Mouse (Mus musculus) intestine, embryonic 16.5 days (tissue): Measurements from ENCODE around the gene Gm20458. TPM values are rescaled to one million over a fixed set of nuclear protein-coding genes. Genes with fewer than 3 reads are reported as not detected.

Experiments
- ATAC-seq: fragments of 200-750 bp; cut with Nextera tagmentation; 2 replicates; pipeline ENCODE4 v1.8.0; 2017; ENCODE audit warnings: moderate TSS enrichment, moderate library complexity
- H3K27ac ChIP-seq: fragments of 300-500 bp; sonication (generic); 2 replicates; pipeline ENCODE4 v1.5.1; 2014; ENCODE audit warnings: mild to moderate bottlenecking, low read length
- H3K27me3 ChIP-seq: fragments of 300-500 bp; sonication (generic); replicated peaks from 2 replicates; pipeline ENCODE4 v1.6.1; 2014; ENCODE audit warnings: low read length, control low read depth, mixed read lengths; ENCODE audit not compliant: control insufficient read depth, insufficient read depth
- H3K36me3 ChIP-seq: fragments of 300-500 bp; sonication (generic); 2 replicates; pipeline ENCODE4 v1.6.1; 2014; ENCODE audit warnings: low read length, control low read depth; ENCODE audit not compliant: control insufficient read depth, insufficient read depth
- H3K4me1 ChIP-seq: fragments of 300-500 bp; sonication (generic); 2 replicates; pipeline ENCODE4 v1.6.1; 2014; ENCODE audit warnings: low read length, control low read depth, mixed read lengths; ENCODE audit not compliant: control insufficient read depth, insufficient read depth
- H3K4me2 ChIP-seq: fragments of 300-500 bp; sonication (generic); 2 replicates; pipeline ENCODE4 v1.6.1; 2014; ENCODE audit warnings: low read depth, low read length, control low read depth
- H3K4me3 ChIP-seq: fragments of 300-500 bp; sonication (generic); 2 replicates; pipeline ENCODE4 v1.5.1; 2014; ENCODE audit warnings: mild to moderate bottlenecking, low read length
- H3K9ac ChIP-seq: fragments of 300-500 bp; sonication (generic); 2 replicates; pipeline ENCODE4 v1.6.1; 2014; ENCODE audit warnings: low read depth, low read length
- H3K9me3 ChIP-seq: fragments of 300-500 bp; sonication (generic); 2 replicates; pipeline ENCODE4 v1.6.1; 2016; ENCODE audit warnings: low read length, control low read depth; ENCODE audit not compliant: control insufficient read depth
- WGBS: fragments of 180-500 bp; shearing (Covaris S2); extraction: QIAGEN DNeasy Blood & Tissue Kit; methylation state at CpG from one replicate; pipeline ENCODE4 v1.1.7; 2014; 5-methylcytosine and 5-hydroxymethylcytosine counted together
- polyA plus RNA-seq: library from polyadenylated mRNA; unstranded; fragments of >200 nt; fragmentation: Nextera tagmentation; extraction: Ambion mirVana; gene quantifications from 2 replicates; pipeline ENCODE4 v1.2.1, GENCODE M21; 2015

Gm20458 gene
- polyA plus RNA-seq, 1 experiment from 2014 or later: 11.9 TPM

DNA sequence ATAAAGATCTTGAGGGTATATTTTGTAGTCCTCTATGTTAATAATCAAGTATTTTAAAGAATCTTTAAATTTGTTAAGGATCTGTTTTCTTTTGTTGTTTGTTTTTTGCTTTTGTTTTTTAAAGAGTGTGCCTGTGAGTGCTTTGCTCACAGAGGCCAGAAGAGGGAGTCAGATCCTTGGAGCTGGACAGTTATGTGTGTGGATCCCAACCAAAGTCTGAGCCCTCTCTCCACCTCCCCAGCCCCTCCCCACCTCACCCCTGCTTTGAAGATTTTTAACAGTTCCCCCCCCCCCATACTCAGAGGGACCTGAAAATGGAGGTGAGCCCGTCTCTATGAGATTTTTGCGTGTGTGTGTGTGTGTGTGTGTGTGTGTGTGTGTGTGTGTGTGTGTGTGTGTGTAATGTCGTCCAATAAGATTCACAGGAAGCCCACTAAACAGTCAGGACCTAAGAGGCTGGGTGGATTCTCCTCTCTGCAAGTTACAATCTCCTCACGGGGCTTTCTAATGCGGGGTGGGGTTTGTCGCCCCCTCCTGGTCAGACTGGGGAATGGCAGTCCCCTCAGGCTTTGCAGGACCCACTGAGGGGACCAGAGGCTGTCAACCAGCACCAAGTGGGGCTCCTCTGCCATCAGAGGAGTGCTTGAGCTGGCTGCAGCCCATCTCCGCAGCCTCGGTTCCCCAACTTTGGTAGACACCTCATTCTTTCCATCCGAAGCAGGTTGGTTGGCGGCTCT, 56.9 kb downstream of the Gm20458 start:
- Histone ChIP-seq H3K27me3 (no peaks in the 10 kb centered on the region), H3K36me3 (no peaks in the 10 kb centered on the region), H3K4me1 (peaks cover 19% of the 10 kb centered on the region), H3K27ac (peak overlapping the region; percentile 76), H3K4me2 (no peak overlapping the region), H3K9me3 (no peaks in the 10 kb centered on the region; the same call in 1 of the 2 replicates), H3K9ac (peak overlapping the region; percentile 35; the same call in 1 of the 2 replicates), H3K4me3 (no peak overlapping the region)
- ATAC-seq: no peak
- WGBS: 36% methylated on average over 10 of the region's 10 CpGs

DNA sequence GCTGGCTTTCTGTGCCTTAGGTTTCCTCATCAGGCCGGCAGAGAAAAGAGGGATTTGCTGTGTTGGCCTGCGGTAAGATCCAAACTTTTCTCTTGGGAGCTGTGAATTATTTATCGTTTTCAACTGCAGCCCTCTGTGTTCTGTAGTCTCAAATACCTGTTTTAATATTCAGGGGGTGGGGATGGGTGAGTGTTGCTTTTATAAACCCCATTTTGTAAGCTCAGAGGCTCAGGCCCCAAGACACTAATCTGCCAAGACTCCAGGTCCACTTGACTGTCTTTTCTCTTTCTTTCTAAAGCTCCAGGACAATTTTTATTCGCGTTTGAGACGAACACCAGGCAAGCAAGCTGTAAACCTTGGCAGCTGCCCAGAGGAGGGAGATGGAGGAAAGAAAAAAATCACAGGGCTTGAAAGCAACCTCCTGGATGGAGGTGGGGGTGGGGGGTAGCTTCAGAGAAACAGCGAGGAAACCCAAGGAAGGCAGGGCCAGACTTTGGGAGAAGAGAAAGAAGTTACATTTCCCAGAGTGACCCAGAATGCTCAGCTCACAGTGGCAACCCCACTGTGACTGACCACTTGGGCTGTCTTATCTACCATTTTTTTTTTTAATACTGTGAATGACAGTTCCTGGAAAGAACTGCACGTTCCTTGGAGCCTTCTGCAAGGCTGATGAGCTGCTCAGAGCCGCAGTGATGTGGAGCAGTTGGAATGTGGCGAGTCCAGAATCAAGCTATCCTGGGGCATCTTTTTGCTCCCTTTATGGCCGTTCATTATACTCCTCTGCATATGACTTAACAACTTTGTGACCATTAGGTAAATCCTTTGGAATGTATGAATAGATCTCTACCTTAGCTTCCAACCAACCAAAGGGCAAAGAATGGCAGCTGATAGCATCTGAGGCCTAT, 57.8 kb downstream of the Gm20458 start:
- H3K4me2 ChIP-seq: no peak overlapping the region
- ATAC-seq: peak; percentile 43
- H3K9ac ChIP-seq: peak overlapping the region; percentile 35; the same call in 1 of the 2 replicates
- H3K4me1 ChIP-seq: peaks cover 17% of the 10 kb centered on the region; the same call in 1 of the 2 replicates
- H3K27me3 ChIP-seq: no peaks in the 10 kb centered on the region
- H3K36me3 ChIP-seq: no peaks in the 10 kb centered on the region
- WGBS: 35% methylated on average over 11 of the region's 11 CpGs
- no peak overlapping the region for H3K4me3 ChIP-seq
- H3K27ac ChIP-seq: peak overlapping the region; percentile 76
- H3K9me3 ChIP-seq: no peaks in the 10 kb centered on the region; the same call in 1 of the 2 replicates

DNA sequence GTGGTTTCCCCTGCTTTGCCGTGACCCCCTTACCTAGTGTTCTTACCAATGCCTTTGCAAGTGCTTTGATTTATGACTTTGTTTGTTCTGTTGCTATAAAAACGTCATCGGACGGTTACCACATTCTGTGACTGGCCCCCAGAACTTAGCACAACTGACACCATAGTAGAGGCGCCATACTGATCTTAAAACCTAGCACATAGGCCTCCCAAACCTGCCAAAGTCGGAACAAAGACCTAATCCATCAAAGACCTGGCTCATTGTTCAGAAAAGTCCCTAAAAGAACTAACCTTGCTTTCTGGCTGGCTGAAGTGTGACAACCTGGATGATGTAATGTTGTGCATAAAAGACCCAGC, 58.4 kb downstream of the Gm20458 start:
- no peak overlapping the region for H3K4me2 ChIP-seq
- peaks cover 15% of the 10 kb centered on the region; the same call in 1 of the 2 replicates for H3K4me1 ChIP-seq
- no peaks in the 10 kb centered on the region; the same call in 1 of the 2 replicates for H3K9me3 ChIP-seq
- WGBS: 37% methylated on average over 6 of the region's 6 CpGs
- H3K9ac ChIP-seq: no peak overlapping the region
- peak; percentile 5; the same call in 1 of the 2 replicates for ATAC-seq
- no peaks in the 10 kb centered on the region for H3K36me3 ChIP-seq
- H3K27me3 ChIP-seq: no peaks in the 10 kb centered on the region
- peak overlapping the region; percentile 76 for H3K27ac ChIP-seq
- H3K4me3 ChIP-seq: no peak overlapping the region

DNA sequence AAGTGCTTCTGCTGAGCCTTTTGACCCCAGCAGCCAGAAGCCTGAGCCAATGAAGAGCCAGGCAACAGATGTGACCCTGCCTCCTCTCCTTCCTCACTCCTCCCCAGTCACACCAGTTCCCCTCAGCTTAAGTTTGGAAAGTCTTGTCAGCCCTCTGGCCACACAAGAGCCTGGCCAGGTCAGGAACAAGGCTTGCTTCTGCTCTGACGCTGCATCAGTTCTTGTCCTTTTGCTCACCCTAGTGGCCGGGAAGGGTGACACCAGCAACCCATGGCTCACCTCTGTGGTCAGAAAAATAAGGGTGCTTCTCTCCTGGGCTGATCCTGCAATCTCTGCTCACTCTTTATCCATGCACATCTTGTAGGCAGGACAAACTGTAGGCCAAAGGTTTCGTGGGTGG, 60.0 kb downstream of the Gm20458 start:
- no peaks in the 10 kb centered on the region for H3K36me3 ChIP-seq
- peaks cover 8% of the 10 kb centered on the region; the same call in 1 of the 2 replicates for H3K4me1 ChIP-seq
- peak; percentile 68 for ATAC-seq
- H3K4me3 ChIP-seq: no peak overlapping the region
- no peak overlapping the region for H3K27ac ChIP-seq
- 17% methylated on average over 3 of the region's 3 CpGs for WGBS
- no peaks in the 10 kb centered on the region; the same call in 1 of the 2 replicates for H3K9me3 ChIP-seq
- no peak overlapping the region for H3K9ac ChIP-seq
- no peaks in the 10 kb centered on the region for H3K27me3 ChIP-seq
- no peak overlapping the region for H3K4me2 ChIP-seq

DNA sequence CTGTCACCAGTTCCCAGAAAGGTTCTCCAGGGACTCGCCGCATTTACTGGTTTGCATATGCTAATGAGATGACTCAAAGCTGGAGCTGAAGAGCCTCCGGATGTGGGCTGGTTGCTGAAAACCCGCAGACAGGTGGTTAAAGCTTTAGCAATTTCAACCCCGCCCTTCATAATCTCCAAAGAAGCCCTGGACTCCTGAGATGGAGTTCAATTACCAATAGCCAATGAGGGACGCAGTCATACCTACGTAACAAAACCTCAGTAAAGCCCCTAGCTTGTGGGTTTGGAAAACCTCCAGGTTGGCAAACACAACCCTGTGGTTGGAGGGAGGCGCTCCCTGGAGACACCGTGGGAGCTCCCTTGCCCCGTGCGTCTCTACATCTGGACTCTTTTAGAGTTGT, 61.1 kb downstream of the Gm20458 start:
- ATAC-seq: no peak

DNA sequence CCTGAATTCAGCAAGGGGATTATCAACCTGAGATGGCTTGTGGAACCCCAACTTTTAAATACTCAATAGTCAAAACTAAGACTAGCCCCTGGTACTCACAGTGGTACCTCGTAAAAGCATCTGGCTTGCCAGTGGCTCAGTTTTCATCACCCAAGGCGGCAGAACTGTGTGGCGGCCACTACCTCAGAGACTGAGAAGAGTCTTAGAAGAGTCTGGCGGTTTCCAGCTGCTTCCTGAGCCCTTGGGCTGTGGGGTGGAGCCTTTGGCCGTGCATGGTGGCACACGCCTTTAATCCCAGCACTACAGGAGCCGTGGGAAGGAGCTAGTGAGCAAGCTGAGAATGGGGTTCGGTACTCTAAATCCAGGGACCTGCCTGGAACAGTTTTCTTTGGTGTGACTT, 61.5 kb downstream of the Gm20458 start:
- no peak for ATAC-seq
- no peak overlapping the region for H3K4me3 ChIP-seq

More for the DNA sequence above, 61.1 kb downstream of the Gm20458 start:
- Histone ChIP-seq H3K4me1 (peaks cover 8% of the 10 kb centered on the region; the same call in 1 of the 2 replicates), H3K9ac (no peak overlapping the region), H3K36me3 (no peaks in the 10 kb centered on the region), H3K27me3 (no peaks in the 10 kb centered on the region), H3K27ac (no peak overlapping the region), H3K4me3 (no peak overlapping the region), H3K9me3 (no peaks in the 10 kb centered on the region), H3K4me2 (no peak overlapping the region)
- 18% methylated on average over 11 of the region's 11 CpGs for WGBS

DNA sequence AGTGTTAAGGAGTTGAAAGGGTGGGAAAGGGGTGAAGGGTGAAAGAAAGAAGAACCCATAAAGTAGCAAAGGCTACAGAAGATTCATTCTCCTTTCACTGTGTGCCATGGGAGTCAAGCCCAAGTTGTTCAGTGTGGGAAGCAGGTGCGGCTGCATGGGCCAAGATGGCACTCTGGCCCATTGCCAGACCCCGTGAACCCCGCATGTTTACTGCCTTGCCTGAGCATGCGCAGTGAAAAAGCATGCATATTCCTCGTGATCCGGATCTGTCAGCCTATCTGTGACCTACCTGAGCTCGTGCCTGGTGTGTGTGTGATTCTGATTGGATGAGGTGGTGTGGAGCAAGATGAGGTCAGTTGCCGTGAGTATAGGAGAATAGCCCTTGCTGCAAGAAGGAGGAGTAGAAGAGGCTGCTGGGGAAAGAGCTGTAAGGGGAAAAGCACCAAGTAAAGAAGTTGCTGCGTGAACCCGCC, 62.6 kb downstream of the Gm20458 start:
- Histone ChIP-seq H3K9ac (no peak overlapping the region), H3K9me3 (no peaks in the 10 kb centered on the region), H3K27ac (no peak overlapping the region), H3K36me3 (no peaks in the 10 kb centered on the region), H3K4me3 (0 out of 2 replicates have a peak overlapping the region, but pooled peaks have one; percentile 2), H3K4me2 (no peak overlapping the region), H3K27me3 (no peaks in the 10 kb centered on the region), H3K4me1 (peaks cover 8% of the 10 kb centered on the region; the same call in 1 of the 2 replicates)
- ATAC-seq: no peak
- WGBS: 79% methylated on average over 10 of the region's 10 CpGs

More for the DNA sequence above, 61.5 kb downstream of the Gm20458 start:
- Histone ChIP-seq H3K36me3 (no peaks in the 10 kb centered on the region), H3K4me2 (no peak overlapping the region), H3K27me3 (no peaks in the 10 kb centered on the region), H3K4me1 (peaks cover 8% of the 10 kb centered on the region; the same call in 1 of the 2 replicates), H3K9ac (no peak overlapping the region), H3K9me3 (no peaks in the 10 kb centered on the region), H3K27ac (no peak overlapping the region)
- WGBS: 38% methylated on average over 8 of the region's 8 CpGs

DNA sequence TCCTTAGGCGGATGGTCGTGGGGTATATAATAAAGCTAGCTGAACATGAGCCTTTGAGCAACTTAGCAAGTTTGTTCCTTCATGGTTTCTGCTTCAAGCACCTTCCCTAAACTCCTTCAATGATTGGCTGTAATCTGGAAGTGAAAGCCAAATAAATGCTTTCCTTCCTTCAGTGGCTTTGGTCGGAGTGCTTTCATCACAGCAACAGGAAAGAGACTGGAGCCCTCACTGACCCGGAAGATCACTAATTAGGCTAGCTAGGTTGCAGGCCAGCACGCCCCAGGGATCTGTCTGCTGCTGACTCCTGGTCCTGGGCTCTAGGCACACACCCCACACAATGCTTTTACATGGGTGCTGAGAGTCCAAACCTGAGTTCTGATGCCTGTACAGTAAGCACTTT, 67.8 kb downstream of the Gm20458 start:
- no peak overlapping the region for H3K4me2 ChIP-seq
- no peak for ATAC-seq
- H3K4me1 ChIP-seq: no peaks in the 10 kb centered on the region
- 69% methylated on average over 5 of the region's 5 CpGs for WGBS
- no peaks in the 10 kb centered on the region for H3K9me3 ChIP-seq
- no peak overlapping the region for H3K4me3 ChIP-seq
- no peaks in the 10 kb centered on the region for H3K27me3 ChIP-seq
- H3K36me3 ChIP-seq: no peaks in the 10 kb centered on the region
- no peak overlapping the region for H3K27ac ChIP-seq
- H3K9ac ChIP-seq: no peak overlapping the region

DNA sequence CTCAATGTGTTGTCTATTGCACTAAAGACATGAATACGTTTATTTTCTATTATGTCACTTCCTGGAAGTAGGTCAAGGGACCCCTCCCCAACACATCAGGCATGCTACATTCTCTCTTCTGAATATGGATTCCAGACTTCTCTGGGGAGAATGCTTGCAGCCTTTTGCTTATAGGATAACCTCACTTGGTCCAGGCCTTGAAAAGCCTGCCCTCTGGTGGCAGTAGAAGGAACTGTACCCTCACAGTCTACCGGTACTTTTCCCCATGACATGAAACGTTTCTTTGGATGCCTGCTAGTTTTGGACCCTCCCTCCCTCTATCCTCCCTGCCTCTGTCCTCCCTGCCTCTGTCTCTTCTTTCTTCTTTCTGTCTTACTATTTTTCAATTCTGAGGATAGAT, 70.4 kb downstream of the Gm20458 start:
- 4% methylated on average over 3 of the region's 3 CpGs for WGBS
- H3K9ac ChIP-seq: no peak overlapping the region
- H3K27me3 ChIP-seq: no peaks in the 10 kb centered on the region
- no peaks in the 10 kb centered on the region for H3K36me3 ChIP-seq
- no peak overlapping the region for H3K4me2 ChIP-seq
- ATAC-seq: peak; percentile 33; the same call in 1 of the 2 replicates
- no peaks in the 10 kb centered on the region for H3K4me1 ChIP-seq
- no peak overlapping the region for H3K27ac ChIP-seq
- no peaks in the 10 kb centered on the region for H3K9me3 ChIP-seq
- H3K4me3 ChIP-seq: no peak overlapping the region
